Mouse (Mus musculus): ENCODE results near the gene Evi5. TPM values are rescaled to one million over a fixed set of nuclear protein-coding genes. Genes with fewer than 3 reads are reported as not detected.
A peak's percentile ranks its signal among the peaks of the same experiment; 100 is the strongest.

Evi5 gene
- polyA plus RNA-seq, 1 experiment from 2014 or later: 74.0 TPM

DNA sequence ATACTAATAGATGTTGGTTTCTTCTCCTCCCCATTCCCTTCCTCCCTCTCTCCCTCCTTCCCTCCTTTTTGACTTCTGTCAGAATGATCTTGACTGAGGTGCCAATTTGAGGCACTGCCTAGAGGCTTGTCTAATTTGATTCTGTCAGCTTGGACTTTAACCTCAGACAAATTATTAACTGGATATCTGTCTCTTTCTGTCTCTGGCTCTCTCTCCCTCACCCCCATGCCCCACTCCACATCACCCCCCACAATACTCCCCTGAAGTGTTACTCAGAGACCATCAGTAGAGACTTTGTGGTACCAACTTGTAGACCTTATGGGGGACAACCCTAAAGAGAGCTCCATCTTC lies 329 bp upstream of the Evi5 start:
- Histone ChIP-seq H3K27me3 (replicated peaks; ENCODE audit: insufficient read depth, low read length) (no peaks in the 10 kb centered on the region), H3K36me3 (ENCODE audit: insufficient read depth, low read length) (no peaks in the 10 kb centered on the region), H3K27ac (ENCODE audit: low read length) (no peak overlapping the region), H3K4me2 (replicated peaks; ENCODE audit: low read depth, low read length) (no peak overlapping the region), H3K9ac (replicated peaks; ENCODE audit: low read depth) (no peak overlapping the region), H3K9me3 (ENCODE audit: low read length) (no peaks in the 10 kb centered on the region), H3K4me3 (ENCODE audit: low read depth, low read length) (no peak overlapping the region), H3K4me1 (ENCODE audit: insufficient read depth, low read depth, low read length) (no peaks in the 10 kb centered on the region)
- no peak for DNase-seq (ENCODE audit: low spot score)
- no peak for TF ChIP-seq EP300 (IDR thresholded peaks at IDR 0.05)
- TF ChIP-seq CTCF (IDR thresholded peaks at IDR 0.05): no peak
- ATAC-seq: no peak

- DNase-seq (ENCODE audit: low spot score) (no peak), ATAC-seq (no peak)
- Histone ChIP-seq H3K9me3 (ENCODE audit: low read length) (no peaks in the 10 kb centered on the region), H3K27me3 (replicated peaks; ENCODE audit: insufficient read depth, low read length) (no peaks in the 10 kb centered on the region), H3K36me3 (ENCODE audit: insufficient read depth, low read length) (no peaks in the 10 kb centered on the region), H3K4me1 (ENCODE audit: insufficient read depth, low read depth, low read length) (no peaks in the 10 kb centered on the region), H3K4me3 (ENCODE audit: low read depth, low read length) (no peak overlapping the region), H3K27ac (ENCODE audit: low read length) (no peak overlapping the region), H3K4me2 (replicated peaks; ENCODE audit: low read depth, low read length) (no peak overlapping the region), H3K9ac (replicated peaks; ENCODE audit: low read depth) (no peak overlapping the region)
- 61% methylated on average over 7 of the region's 7 CpGs for WGBS
- TF ChIP-seq CTCF (IDR thresholded peaks at IDR 0.05) (no peak), EP300 (IDR thresholded peaks at IDR 0.05) (no peak)
Observed at GRCm38 (mm10) chr5:107873886-107874302, 1.0 kb downstream of the Evi5 start.

DNA sequence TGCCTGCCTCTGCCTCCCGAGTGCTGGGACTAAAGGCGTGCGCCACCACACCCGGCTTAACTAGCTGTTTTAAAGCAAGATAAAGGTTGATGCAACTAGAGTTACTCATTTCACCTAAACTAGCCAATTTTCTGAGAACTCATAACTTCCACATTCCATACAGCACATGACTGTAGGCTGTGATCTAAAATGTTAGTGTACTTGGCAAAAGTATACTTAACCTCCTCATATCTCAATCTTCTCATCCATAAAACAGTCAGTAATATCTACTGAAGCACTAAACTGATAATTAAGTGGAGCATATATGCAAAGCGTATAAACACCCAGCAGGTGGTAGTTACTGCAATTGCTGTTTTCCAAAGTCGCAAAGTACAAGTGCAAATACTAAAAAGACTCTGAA lies 1.6 kb downstream of the Evi5 start:
- Histone ChIP-seq H3K4me3 (ENCODE audit: low read depth, low read length) (no peak overlapping the region), H3K27ac (ENCODE audit: low read length) (no peak overlapping the region), H3K4me2 (replicated peaks; ENCODE audit: low read depth, low read length) (no peak overlapping the region), H3K9me3 (ENCODE audit: low read length) (no peaks in the 10 kb centered on the region), H3K9ac (replicated peaks; ENCODE audit: low read depth) (no peak overlapping the region), H3K4me1 (ENCODE audit: insufficient read depth, low read depth, low read length) (no peaks in the 10 kb centered on the region), H3K27me3 (replicated peaks; ENCODE audit: insufficient read depth, low read length) (no peaks in the 10 kb centered on the region), H3K36me3 (ENCODE audit: insufficient read depth, low read length) (no peaks in the 10 kb centered on the region)
- WGBS: 93% methylated on average over 6 of the region's 6 CpGs
- ATAC-seq (no peak), DNase-seq (ENCODE audit: low spot score) (no peak)
- TF ChIP-seq CTCF (IDR thresholded peaks at IDR 0.05) (no peak), EP300 (IDR thresholded peaks at IDR 0.05) (no peak)

DNA sequence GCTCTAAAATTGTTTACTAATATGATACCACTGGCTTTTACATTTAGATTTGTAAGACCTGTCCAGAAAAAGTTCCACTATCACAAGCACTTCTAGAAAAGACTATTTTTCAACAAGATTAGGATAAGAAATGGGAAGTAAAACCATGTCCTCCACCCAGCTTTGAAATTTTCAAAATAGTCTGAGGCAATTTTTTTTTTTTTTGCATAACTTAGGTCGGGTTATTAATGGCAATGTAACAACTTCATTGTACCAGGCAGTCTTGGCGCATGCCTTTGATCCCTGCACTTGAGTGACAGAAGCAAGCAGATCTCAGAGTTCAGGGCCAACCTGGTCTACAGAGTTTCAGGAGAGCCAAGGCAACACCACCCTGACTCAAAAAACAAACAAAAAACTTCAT lies 5.2 kb downstream of the Evi5 start:
- Histone ChIP-seq H3K27me3 (replicated peaks; ENCODE audit: insufficient read depth, low read length) (no peaks in the 10 kb centered on the region), H3K27ac (ENCODE audit: low read length) (no peak overlapping the region), H3K4me1 (ENCODE audit: insufficient read depth, low read depth, low read length) (no peaks in the 10 kb centered on the region; the same call in 1 of the 2 replicates), H3K9ac (replicated peaks; ENCODE audit: low read depth) (no peak overlapping the region), H3K9me3 (ENCODE audit: low read length) (no peaks in the 10 kb centered on the region), H3K4me3 (ENCODE audit: low read depth, low read length) (no peak overlapping the region), H3K36me3 (ENCODE audit: insufficient read depth, low read length) (no peaks in the 10 kb centered on the region), H3K4me2 (replicated peaks; ENCODE audit: low read depth, low read length) (no peak overlapping the region)
- TF ChIP-seq CTCF (IDR thresholded peaks at IDR 0.05) (no peak), EP300 (IDR thresholded peaks at IDR 0.05) (no peak)
- DNase-seq (ENCODE audit: low spot score): no peak
- 53% methylated on average over 2 of the region's 2 CpGs for WGBS
- ATAC-seq: no peak

DNA sequence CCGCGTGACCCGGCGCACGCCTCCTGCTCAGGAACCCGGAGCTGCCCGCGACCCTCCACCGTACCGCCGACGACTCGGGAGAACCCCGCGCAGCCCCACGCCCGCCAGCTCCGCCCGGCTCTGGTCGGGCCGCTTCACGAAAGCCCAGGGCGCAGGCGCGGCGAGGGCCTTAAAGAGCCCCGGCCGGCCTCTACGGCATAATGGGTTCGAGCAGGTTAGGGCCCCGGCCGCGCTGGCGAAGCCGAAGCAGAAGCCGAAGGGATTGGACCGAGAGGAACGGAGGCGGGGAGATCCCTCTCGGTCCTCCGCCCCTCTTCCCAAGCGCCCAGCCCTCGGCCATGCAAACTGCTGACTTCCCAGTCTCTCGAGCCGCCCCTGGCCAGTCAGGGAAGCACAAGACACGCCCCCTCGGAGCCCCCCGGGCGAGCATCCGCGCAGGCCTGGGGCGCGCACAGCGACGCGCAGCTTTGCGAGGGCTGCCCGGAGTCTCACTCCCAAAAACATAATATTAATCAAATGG lies 5.9 kb downstream of the Evi5 start:
- Histone ChIP-seq H3K9ac (replicated peaks; ENCODE audit: low read depth) (peak overlapping the region; percentile 78), H3K27me3 (replicated peaks; ENCODE audit: insufficient read depth, low read length) (no peaks in the 10 kb centered on the region), H3K27ac (ENCODE audit: low read length) (peak overlapping the region; percentile 94), H3K9me3 (ENCODE audit: low read length) (no peaks in the 10 kb centered on the region), H3K4me1 (ENCODE audit: insufficient read depth, low read depth, low read length) (no peaks in the 10 kb centered on the region; the same call in 1 of the 2 replicates), H3K4me2 (replicated peaks; ENCODE audit: low read depth, low read length) (peak overlapping the region; percentile 63), H3K36me3 (ENCODE audit: insufficient read depth, low read length) (no peaks in the 10 kb centered on the region), H3K4me3 (ENCODE audit: low read depth, low read length) (peak overlapping the region; percentile 90)
- TF ChIP-seq EP300 (IDR thresholded peaks at IDR 0.05) (no peak), CTCF (IDR thresholded peaks at IDR 0.05) (peak; percentile 26; the same call in 1 of the 2 replicates)
- ATAC-seq (peak; percentile 98), DNase-seq (ENCODE audit: low spot score) (peak; percentile 97)
- WGBS: under 1% methylated on average over 46 of the region's 58 CpGs

DNA sequence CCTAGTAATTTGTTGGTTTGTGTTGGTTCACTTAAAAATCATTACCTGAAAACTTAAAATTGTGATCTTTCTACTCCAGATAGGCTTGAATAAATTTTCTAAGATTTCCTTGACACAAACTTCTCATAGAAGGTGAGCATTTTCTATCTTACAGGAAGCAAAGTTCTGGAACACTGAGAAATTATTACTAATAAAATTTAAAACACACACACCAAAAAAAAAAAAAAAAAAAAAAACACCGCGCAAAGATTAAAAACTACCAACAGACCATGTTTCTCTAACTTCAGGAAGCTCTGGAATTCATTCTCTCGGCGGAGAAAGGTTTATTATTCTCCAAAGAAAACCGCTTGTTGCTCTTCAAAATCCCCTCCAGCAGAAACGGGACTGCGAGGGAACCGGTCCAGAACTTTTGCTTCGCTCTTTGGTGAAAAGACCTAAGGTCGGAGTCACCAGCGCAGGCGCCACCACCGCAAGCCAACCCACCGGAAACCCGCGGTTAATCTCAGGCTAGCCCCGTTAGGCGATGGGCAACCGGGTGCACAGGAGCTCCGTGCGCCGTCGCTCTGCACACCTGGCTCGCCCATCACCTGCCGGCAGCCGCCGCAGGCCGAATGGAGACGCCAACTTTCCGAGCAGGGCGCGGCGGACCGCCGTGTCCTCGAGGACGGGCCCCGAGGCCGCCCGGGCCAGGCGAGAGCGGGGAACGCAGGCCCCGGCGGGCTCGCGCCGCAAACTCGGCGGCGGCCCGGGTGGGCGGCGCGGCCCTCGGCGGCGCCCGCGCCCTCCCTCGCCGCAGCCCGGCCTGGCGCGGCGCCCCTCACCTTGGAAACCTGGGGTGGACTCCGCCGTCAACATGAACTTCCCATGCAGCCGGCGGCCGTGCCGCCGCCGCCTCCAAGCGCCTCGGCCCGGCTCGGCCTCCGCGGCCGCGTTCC lies 6.7 kb downstream of the Evi5 start:
- ATAC-seq (peak; percentile 73), DNase-seq (ENCODE audit: low spot score) (peak; percentile 58)
- peak overlapping the region; percentile 78 for H3K9ac ChIP-seq (replicated peaks; ENCODE audit: low read depth)
- H3K36me3 ChIP-seq (ENCODE audit: insufficient read depth, low read length): no peaks in the 10 kb centered on the region
- no peaks in the 10 kb centered on the region for H3K9me3 ChIP-seq (ENCODE audit: low read length)
- H3K27ac ChIP-seq (ENCODE audit: low read length): peak overlapping the region; percentile 94
- WGBS: 4% methylated on average over 28 of the region's 82 CpGs
- H3K4me1 ChIP-seq (ENCODE audit: insufficient read depth, low read depth, low read length): no peaks in the 10 kb centered on the region; the same call in 1 of the 2 replicates
- H3K4me2 ChIP-seq (replicated peaks; ENCODE audit: low read depth, low read length): peak overlapping the region; percentile 63
- TF ChIP-seq EP300 (IDR thresholded peaks at IDR 0.05) (no peak), CTCF (IDR thresholded peaks at IDR 0.05) (no peak)
- no peaks in the 10 kb centered on the region for H3K27me3 ChIP-seq (replicated peaks; ENCODE audit: insufficient read depth, low read length)
- H3K4me3 ChIP-seq (ENCODE audit: low read depth, low read length): peak overlapping the region; percentile 90

Measured in lung, postnatal 0 days (tissue).